8 mouse cellular contexts compared by ENCODE assay signal in the genomic region with DNA sequence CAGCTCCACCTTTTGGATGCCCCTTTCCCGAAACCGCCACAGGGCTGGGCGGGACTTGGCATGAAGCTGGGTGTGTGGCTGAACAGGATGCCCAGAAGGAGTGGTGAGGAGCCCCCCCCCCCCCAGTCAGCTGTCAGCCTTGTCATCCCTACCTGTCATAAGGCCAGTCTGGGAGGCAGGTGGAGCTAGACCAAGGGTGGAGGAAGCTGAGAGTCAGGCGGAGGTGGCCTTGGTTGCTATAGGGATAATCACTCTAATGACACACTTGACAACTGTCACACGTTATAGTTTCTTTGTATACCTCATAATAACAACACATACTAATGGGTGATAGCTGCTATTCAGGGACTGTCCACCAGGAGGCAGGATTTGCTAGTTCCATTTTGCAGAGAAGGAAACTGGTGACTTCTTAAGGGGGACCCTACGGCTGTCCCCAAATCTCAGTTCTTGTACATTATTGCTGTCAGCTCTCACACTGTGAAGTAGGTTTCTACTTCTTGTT. TPM values are rescaled to one million over a fixed set of nuclear protein-coding genes. Genes with fewer than 3 reads are reported as not detected.
DNase-seq lines count a peak whose midpoint lies in the region; ATAC-seq and TF ChIP-seq lines count a peak whose summit lies in the region.

No protein-coding gene starts in this region.

- H3K4me3 ChIP-seq in kidney, postnatal 0 days (replicated peaks; ENCODE audit: low read depth, low read length) = no peak overlapping the region

- H3K27ac ChIP-seq in kidney, postnatal 0 days = peak overlapping the region; percentile 94

- H3K4me1 ChIP-seq in kidney, postnatal 0 days (replicated peaks; ENCODE audit: insufficient read depth, low read length) = peaks cover 20% of the 10 kb centered on the region

- ATAC-seq in kidney, postnatal 0 days (replicated peaks; ENCODE audit: low FRiP score, low read depth) = peak; percentile 14; the same call in 1 of the 2 replicates

- H3K27me3 ChIP-seq in kidney, postnatal 0 days (ENCODE audit: insufficient read depth, low read length) = no peaks in the 10 kb centered on the region

- no peaks in the 10 kb centered on the region for H3K9me3 ChIP-seq in kidney, postnatal 0 days (replicated peaks; ENCODE audit: low read length)

- H3K9ac ChIP-seq in kidney, postnatal 0 days (ENCODE audit: low read depth, low read length) = no peak overlapping the region

- peak overlapping the region; percentile 94 for H3K4me2 ChIP-seq in kidney, postnatal 0 days (ENCODE audit: low read length)

- H3K36me3 ChIP-seq in kidney, postnatal 0 days (ENCODE audit: insufficient read depth, low read length) = 0 out of 2 replicates have a peak, but pooled peaks cover 4% of the 10 kb centered on the region

- peak; percentile 20 to 29 for DNase-seq in gastrocnemius, adult 8-10 months (ENCODE audit: low spot score in 2 of 2)
- DNase-seq in gastrocnemius, postnatal 25 days = no peak
- peak; percentile 85 for DNase-seq in CD4-positive, CD25-positive, alpha-beta regulatory T cell, adult 2 months (ENCODE audit: low read depth, low spot score)
- DNase-seq in c-Kit-positive CD71-negative TER-119-negative erythroid progenitor cells, embryonic 14.5 days (ENCODE audit: low read depth) = peak; percentile 53
- DNase-seq in gastrocnemius, postnatal 10 days = peak; percentile 45
- peak; percentile 62 for DNase-seq in kidney, postnatal 0 days (ENCODE audit: low spot score)
- peak; percentile 80 for DNase-seq in lung, postnatal 36 days
- peak; percentile 37 for DNase-seq in testis, postnatal 14 days (ENCODE audit: low spot score)

- peak; percentile 79 for TF ChIP-seq CTCF in kidney, postnatal 0 days (IDR thresholded peaks at IDR 0.05; ENCODE audit: low read depth)

- WGBS in kidney, postnatal 0 days = 23% methylated on average over 6 of the region's 6 CpGs

RNA-seq across cellular contexts. Expression of gene Rhod, which starts 1.9 kb away (rescaled TPM):
- total RNA-seq in gastrocnemius, adult 8-10 months (2022) = under 1 TPM; 0.39 to 0.64 (median 0.55) TPM
- under 1 TPM; 0.56 to 0.75 TPM for total RNA-seq in gastrocnemius, postnatal 25 days (2021)
- total RNA-seq in gastrocnemius, postnatal 10 days (2021) = 1 to 10 TPM; 1.4 to 3.5 TPM
- polyA plus RNA-seq in kidney, postnatal 0 days (2015; fragmentation: Nextera tagmentation; extraction: Ambion mirVana) = 49.3 and 49.7 TPM in 2 replicates

RNA-seq across cellular contexts. Expression of gene Syt12, which starts 36.1 kb away (rescaled TPM):
- total RNA-seq in gastrocnemius, adult 8-10 months (2022) = 1 to 10 TPM; 1.8 to 4.7 (median 2.2) TPM
- 1 to 10 TPM; 6.5 to 8.5 TPM for total RNA-seq in gastrocnemius, postnatal 25 days (2021)
- 1 to 10 TPM; 1.2 to 1.7 TPM for total RNA-seq in gastrocnemius, postnatal 10 days (2021)
- 1.5 and 1.8 TPM in 2 replicates for polyA plus RNA-seq in kidney, postnatal 0 days (2015; fragmentation: Nextera tagmentation; extraction: Ambion mirVana)

RNA-seq across cellular contexts. Expression of gene Kdm2a, which starts 43.1 kb away (rescaled TPM):
- total RNA-seq in gastrocnemius, adult 8-10 months (2022) = 10 to 100 TPM; 30.2 to 37.7 (median 37.2) TPM
- 10 to 100 TPM; 26.5 to 28.3 TPM for total RNA-seq in gastrocnemius, postnatal 25 days (2021)
- 10 to 100 TPM; 37.8 to 51.9 TPM for total RNA-seq in gastrocnemius, postnatal 10 days (2021)
- polyA plus RNA-seq in kidney, postnatal 0 days (2015; fragmentation: Nextera tagmentation; extraction: Ambion mirVana) = 30.0 and 32.8 TPM in 2 replicates

RNA-seq across cellular contexts. Expression of gene 2010003K11Rik, which starts 57.2 kb away (rescaled TPM):
- total RNA-seq in gastrocnemius, adult 8-10 months (2022) = under 1 TPM in 3 of 4 experiments, not detected in 1; 0.22 to 0.25 (median 0.24) TPM
- under 1 TPM in 1 of 2 experiments, not detected in 1; 0.99 TPM for total RNA-seq in gastrocnemius, postnatal 25 days (2021)
- total RNA-seq in gastrocnemius, postnatal 10 days (2021) = not detected
- polyA plus RNA-seq in kidney, postnatal 0 days (2015; fragmentation: Nextera tagmentation; extraction: Ambion mirVana) = 0.57 and 0.61 TPM in 2 replicates
